Mouse (Mus musculus): ENCODE measurements around the gene Grm3. TPM values are rescaled to one million over a fixed set of nuclear protein-coding genes. Genes with fewer than 3 reads are reported as not detected.

Gene Grm3
- not detected for polyA plus RNA-seq (2017; shearing (Covaris generic))

DNA sequence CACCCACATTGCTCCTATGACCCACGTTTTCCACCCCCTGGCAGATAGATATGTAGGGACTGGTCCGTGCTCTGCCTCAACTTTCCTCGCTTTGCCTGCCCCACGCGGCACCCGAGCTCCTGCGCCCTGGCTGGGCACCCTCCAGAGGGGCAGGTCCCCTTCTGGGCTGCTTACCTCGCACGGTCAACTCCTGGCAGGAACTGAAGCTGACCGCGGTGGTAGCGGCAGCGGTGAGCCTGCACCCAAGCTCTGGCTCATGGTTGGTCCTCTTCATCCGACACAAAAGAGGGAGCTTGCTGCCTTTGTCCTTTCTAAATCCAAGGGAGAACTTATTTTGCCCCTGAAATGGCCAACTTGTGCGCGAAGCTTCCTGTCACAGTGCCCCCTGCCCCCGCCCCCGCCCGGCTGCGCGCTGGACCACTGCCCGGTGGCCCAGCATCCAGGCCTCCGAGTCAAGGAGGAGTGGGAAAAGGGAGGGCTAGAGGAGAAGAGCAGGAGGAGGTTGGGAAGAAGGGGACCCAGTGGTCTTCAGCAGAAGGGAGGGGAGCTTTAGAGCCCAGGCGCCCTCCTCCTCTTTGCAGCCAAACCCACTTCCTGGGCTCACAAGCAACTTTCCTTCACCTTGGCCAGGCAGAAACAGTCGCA is at the start of gene Grm3:
Gene Grm3, minus strand, starts transcription at position 215 of the 645 bp plus-strand sequence.

